Mouse (Mus musculus) embryonic fibroblast, embryonic 13.5 days (primary cell): Measurements from ENCODE around the gene Car11. TPM values are rescaled to one million over a fixed set of nuclear protein-coding genes. Genes with fewer than 3 reads are reported as not detected.

Experiments
- H3K27ac ChIP-seq: 2 replicates; pipeline ENCODE4 v1.5.1; 2012; ENCODE audit warnings: low read length, control low read depth, inconsistent platforms; ENCODE audit not compliant: insufficient read depth
- H3K4me1 ChIP-seq: 2 replicates; pipeline ENCODE4 v1.6.1; 2011; ENCODE audit warnings: low read length; ENCODE audit not compliant: control insufficient read depth, insufficient read depth
- H3K4me3 ChIP-seq: 2 replicates; pipeline ENCODE4 v1.5.1; 2011; ENCODE audit warnings: mild to moderate bottlenecking, control low read depth, low read length; ENCODE audit not compliant: insufficient read depth
- CTCF ChIP-seq: IDR thresholded peaks from 2 replicates; pipeline ENCODE4 v1.5.1; 2011; ENCODE audit warnings: mild to moderate bottlenecking, control low read depth, low read length, moderate library complexity, borderline replicate concordance; ENCODE audit not compliant: insufficient read depth
- POLR2A ChIP-seq: IDR thresholded peaks from 2 replicates; pipeline ENCODE4 v1.6.1; 2011; ENCODE audit warnings: low read depth, mild to moderate bottlenecking, control low read depth, low read length, moderate library complexity
- polyA plus RNA-seq: library from polyadenylated mRNA; stranded (reverse); fragments of >200 nt; gene quantifications from 2 replicates; pipeline ENCODE4 v1.2.4, GENCODE M21; 2011; ENCODE audit warnings: low read depth; ENCODE audit not compliant: missing spikeins, insufficient read length

Car11 gene
- polyA plus RNA-seq, 1 experiment, result 6.6 TPM

DNA sequence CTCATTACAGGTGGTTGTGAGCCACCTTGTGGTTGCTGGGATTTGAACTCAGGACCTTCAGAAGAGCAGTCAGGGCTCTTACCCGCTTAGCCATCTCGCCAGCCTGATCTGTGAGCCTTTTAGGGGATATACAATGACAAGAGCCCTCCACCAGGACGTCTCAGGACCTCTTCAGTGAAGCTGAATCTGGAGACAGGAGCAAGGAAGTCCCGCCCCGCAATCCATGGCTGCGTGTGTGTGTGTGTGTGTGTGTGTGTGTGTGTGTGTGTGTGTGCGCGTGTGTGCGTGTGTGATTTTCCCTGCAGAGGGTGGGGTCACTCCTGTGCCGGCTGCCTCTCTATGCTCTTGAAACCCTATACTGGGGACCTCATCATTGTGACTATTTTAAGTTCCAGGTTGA is 40.2 kb downstream of the Car11 start:
- no peak for TF ChIP-seq CTCF
- no peak for TF ChIP-seq POLR2A
- Histone ChIP-seq H3K27ac (no peak overlapping the region), H3K4me1 (no peaks in the 10 kb centered on the region), H3K4me3 (no peak overlapping the region)

DNA sequence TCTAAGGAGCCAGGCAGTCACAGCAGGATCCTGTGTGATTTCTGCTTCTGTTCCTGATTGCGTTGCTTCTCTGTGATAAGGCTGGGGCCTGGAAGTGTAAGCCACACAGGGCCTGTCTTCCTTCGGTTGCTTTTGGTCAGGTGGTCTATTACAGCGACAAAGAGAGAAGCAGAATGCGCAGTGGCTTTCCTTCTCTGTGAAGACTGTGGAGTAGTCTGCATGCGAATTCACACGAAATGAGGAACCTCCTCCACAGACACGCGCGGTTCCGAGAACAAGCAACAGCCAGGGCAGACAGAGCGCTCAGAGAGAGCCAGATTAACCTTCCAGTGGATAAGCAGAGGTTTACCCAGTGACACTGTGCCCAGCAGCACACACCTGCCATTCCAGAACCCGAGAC is 41.7 kb downstream of the Car11 start:
- Histone ChIP-seq H3K4me3 (no peak overlapping the region), H3K4me1 (no peaks in the 10 kb centered on the region), H3K27ac (no peak overlapping the region)
- TF ChIP-seq POLR2A (no peak), CTCF (no peak)

DNA sequence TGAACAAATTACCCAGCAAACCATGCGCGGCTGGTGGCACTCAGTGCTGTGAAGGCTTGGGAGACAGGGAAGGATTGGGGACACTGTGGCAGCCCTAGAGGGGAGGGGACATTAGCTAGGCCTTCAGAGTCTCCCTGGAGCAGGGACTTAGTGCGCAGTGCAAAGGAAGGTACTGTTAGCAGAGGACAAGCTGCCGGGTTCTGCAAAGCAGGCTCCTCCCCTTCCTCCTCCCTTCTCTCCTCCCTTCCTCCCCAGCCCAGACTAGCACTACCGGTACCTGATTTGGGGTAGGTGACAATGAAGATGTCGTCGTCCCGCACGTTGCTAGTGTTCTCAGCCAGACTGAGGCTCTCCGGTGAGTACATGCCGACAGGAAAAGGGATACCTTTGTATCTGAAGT is 42.1 kb downstream of the Car11 start:
- H3K4me3 ChIP-seq, result no peak overlapping the region
- no peaks in the 10 kb centered on the region for H3K4me1 ChIP-seq
- H3K27ac ChIP-seq, result no peak overlapping the region
- TF ChIP-seq CTCF (no peak), POLR2A (0 out of 2 replicates have a peak, but pooled peaks have one; percentile 25)

DNA sequence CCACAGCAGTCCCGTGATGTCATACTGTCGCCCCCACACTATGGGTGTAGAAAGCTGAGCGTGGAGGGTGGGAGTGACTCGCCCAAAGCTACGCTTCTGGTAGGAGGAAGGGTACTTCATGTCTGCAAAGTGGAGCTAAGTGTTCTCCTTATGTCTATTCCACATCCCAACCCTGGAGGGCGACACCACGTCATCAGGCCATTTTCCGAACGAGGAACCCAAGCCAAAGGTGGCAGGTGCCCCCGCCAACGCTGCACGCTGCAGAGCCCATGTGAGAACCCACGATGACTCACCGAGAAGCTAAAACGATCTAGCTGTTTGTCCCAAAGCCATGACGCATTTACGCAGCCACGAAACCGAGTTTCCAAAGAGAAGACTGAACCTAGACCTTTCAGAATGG is 42.7 kb downstream of the Car11 start:
- H3K4me1 ChIP-seq, result no peaks in the 10 kb centered on the region

DNA sequence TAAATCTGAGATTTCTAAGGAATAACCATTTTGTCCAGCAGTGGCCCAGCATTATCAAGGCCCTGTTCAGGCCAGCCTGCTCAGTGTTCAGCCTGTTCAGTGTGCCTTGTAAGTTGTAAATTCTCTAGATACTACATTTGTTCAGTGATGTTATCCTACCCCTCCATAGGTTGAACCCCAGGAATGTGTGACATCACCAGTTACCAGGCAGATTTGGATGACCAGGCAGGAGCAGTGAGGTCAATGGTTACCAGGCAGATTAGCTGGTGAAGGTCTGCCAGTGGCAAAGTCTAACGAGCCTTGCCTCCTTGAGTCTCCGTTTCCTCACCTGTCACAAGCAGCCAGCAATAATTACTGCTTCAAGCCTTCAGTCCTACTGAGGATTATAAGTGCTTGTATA is 44.7 kb downstream of the Car11 start:
- Histone ChIP-seq H3K4me3 (no peak overlapping the region), H3K27ac (no peak overlapping the region), H3K4me1 (peaks cover 13% of the 10 kb centered on the region)
- no peak for TF ChIP-seq CTCF

More for the DNA sequence above, 42.7 kb downstream of the Car11 start:
- TF ChIP-seq CTCF (peak; percentile 49; the same call in 1 of the 2 replicates), POLR2A (no peak)
- no peak overlapping the region for H3K4me3 ChIP-seq
- no peak overlapping the region for H3K27ac ChIP-seq

DNA sequence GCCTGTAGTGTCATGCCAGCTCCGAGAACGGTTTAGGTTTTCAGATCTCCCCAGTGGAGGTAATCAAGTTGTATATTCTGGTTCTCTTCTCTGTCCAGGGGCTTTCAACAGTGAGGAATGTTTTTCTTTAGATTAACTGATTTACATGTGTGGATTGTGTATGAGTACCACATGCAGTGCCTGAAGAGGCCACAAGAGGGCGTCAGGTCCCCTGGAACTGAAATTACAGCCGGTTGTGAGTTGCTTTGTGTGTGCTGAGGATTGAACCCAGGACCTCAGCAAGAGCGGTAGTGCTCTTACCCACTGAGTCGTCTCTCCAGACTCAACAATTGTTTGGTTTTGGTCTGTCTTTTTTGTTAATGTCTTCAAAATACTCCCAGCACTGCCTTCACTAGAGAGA is 46.9 kb downstream of the Car11 start:
- Histone ChIP-seq H3K4me3 (no peak overlapping the region), H3K4me1 (peaks cover 20% of the 10 kb centered on the region), H3K27ac (no peak overlapping the region)
- TF ChIP-seq CTCF, result peak; percentile 5; the same call in 1 of the 2 replicates
- TF ChIP-seq POLR2A, result no peak

DNA sequence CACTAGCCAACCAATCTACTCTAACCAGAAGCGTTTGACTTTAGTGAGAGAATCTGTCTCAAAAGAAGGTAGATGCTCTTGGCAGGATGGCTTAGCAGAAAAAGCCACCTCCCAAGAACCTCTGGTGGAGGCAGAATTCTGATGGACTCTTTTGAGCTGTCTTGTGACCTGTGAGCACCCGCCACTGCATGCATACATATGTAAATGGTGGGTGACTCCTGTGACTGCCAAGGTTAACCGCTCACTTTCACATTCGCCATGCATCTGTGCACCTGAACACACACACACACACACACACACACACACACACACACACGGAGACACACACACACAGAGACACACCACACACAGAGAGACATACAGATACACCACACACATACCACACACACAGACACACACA is 47.8 kb downstream of the Car11 start:
- no peak for TF ChIP-seq CTCF
- no peak for TF ChIP-seq POLR2A
- H3K4me1 ChIP-seq, result peaks cover 20% of the 10 kb centered on the region
- no peak overlapping the region for H3K4me3 ChIP-seq
- no peak overlapping the region for H3K27ac ChIP-seq

DNA sequence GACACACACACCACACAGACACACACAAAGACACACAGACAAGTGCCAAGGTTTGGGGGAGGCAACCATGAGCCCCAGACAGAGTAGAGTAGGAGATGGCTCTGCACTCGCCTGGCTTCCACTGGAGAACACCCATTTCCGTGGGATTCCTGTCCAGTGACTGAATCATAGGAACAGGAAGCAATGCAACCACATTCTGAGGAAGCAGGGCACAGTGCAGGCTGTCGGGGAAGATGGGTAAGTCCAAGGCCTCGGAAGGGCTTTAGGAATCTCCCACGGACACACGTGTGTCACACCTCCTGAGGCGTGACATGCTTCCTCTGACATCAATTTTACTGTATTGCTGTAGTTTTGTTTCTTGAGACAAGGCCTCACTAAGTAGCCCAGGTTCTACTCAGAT is 48.5 kb downstream of the Car11 start:
- no peak overlapping the region for H3K4me3 ChIP-seq
- TF ChIP-seq POLR2A (no peak), CTCF (no peak)

DNA sequence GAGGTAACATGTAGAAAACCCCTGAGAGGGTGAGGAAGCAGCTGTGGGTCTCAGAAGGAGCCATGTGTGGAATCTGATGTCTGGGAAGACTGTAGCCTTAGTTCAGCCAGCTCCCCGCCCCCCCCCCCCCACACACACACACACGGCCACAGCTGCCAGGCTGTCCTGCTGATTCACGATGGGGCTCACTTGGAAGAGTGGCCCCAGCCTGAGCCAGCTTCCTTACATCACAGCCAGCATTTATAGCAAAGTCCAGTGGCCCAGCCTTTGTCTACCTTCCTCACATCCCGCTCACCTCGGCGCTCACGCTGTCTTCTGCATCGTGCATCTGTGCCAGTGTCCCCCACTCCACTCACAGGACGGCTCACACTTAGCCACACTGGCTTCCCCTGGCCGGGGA is 49.8 kb downstream of the Car11 start:
- H3K27ac ChIP-seq, result peak overlapping the region; percentile 55; the same call in 1 of the 2 replicates
- no peak overlapping the region for H3K4me3 ChIP-seq
- TF ChIP-seq POLR2A, result no peak
- TF ChIP-seq CTCF, result no peak
- peaks cover 20% of the 10 kb centered on the region for H3K4me1 ChIP-seq

More for the DNA sequence above, 48.5 kb downstream of the Car11 start:
- no peak overlapping the region; the same call in 1 of the 2 replicates for H3K27ac ChIP-seq
- peaks cover 20% of the 10 kb centered on the region for H3K4me1 ChIP-seq

DNA sequence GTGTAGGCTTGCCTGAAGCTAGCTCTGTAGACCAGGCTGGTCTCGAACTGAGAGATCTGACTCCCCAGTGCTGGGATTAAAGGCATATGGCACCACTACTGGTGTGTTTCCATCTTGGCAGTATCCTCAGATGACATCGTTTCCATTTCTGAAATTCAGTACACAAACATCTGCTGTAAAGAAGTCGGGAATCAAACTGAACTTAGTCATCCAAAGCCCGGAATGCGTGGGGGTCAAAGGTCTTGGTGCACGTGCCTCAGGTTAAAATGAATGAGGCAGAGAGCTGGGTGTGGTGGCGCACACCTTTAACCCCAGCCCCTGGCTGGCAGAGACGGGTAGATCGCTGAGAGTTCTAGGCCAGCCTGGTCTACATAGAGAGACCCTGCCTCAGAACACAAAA is 50.5 kb downstream of the Car11 start:
- no peak overlapping the region for H3K27ac ChIP-seq
- H3K4me3 ChIP-seq, result no peak overlapping the region
- TF ChIP-seq POLR2A (no peak), CTCF (no peak)
- peaks cover 20% of the 10 kb centered on the region for H3K4me1 ChIP-seq

Other genes starting within 250 kb of the Car11 start
- 3,506 and 4,699 TPM in 2 replicates for gene Ftl1, start 240.0 kb upstream of the Car11 start, polyA plus RNA-seq
- 218 and 278 TPM in 2 replicates for gene Bax, start 232.9 kb upstream of the Car11 start, polyA plus RNA-seq
- not detected in 2 replicates for gene Tulp2, start 218.0 kb upstream of the Car11 start, polyA plus RNA-seq
- not detected in 2 replicates for gene Gm45808, start 213.0 kb upstream of the Car11 start, polyA plus RNA-seq
- gene Dhdh, start 211.0 kb upstream of the Car11 start, polyA plus RNA-seq, result 0.68 and 1.2 TPM in 2 replicates
- 409 and 447 TPM in 2 replicates for gene Nucb1, start 189.4 kb upstream of the Car11 start, polyA plus RNA-seq
- gene Ppp1r15a, start 173.6 kb upstream of the Car11 start, polyA plus RNA-seq, result 31.7 and 35.9 TPM in 2 replicates
- gene Plekha4, start 173.5 kb upstream of the Car11 start, polyA plus RNA-seq, result 9.1 and 11.4 TPM in 2 replicates
- not detected in 2 replicates for gene Hsd17b14, start 144.9 kb upstream of the Car11 start, polyA plus RNA-seq
- 25.7 and 30.6 TPM in 2 replicates for gene Bcat2, start 129.7 kb upstream of the Car11 start, polyA plus RNA-seq
- gene Fgf21, start 84.4 kb upstream of the Car11 start, polyA plus RNA-seq, result 1.4 and 5.2 TPM in 2 replicates
- not detected in 2 replicates for gene Fut1, start 82.6 kb upstream of the Car11 start, polyA plus RNA-seq
- not detected in 2 replicates for gene Izumo1, start 78.0 kb upstream of the Car11 start, polyA plus RNA-seq
- gene Rasip1, start 72.4 kb upstream of the Car11 start, polyA plus RNA-seq, result 0.15 and 0.37 TPM in 2 replicates
- gene Mamstr, start 59.9 kb upstream of the Car11 start, polyA plus RNA-seq, result 0.70 and 1.8 TPM in 2 replicates
- not detected in 2 replicates for gene Fut2, start 33.4 kb upstream of the Car11 start, polyA plus RNA-seq
- 0.58 TPM in 1 of 2 replicates, not detected in the other for gene Ntn5, start 15.8 kb upstream of the Car11 start, polyA plus RNA-seq
- 0.21 TPM in 1 of 2 replicates, not detected in the other for gene Sec1, start 5.4 kb upstream of the Car11 start, polyA plus RNA-seq
- 15.9 and 17.0 TPM in 2 replicates for gene Dbp, start 5.2 kb downstream of the Car11 start, polyA plus RNA-seq
- 1,118 and 1,143 TPM in 2 replicates for gene Rpl18, start 15.6 kb downstream of the Car11 start, polyA plus RNA-seq
- 19.0 and 19.1 TPM in 2 replicates for gene Sphk2, start 18.2 kb downstream of the Car11 start, polyA plus RNA-seq
- not detected in 2 replicates for gene Fam83e, start 21.4 kb downstream of the Car11 start, polyA plus RNA-seq
- gene Spaca4, start 26.0 kb downstream of the Car11 start, polyA plus RNA-seq, result not detected in 2 replicates
- gene Lmtk3, start 83.9 kb downstream of the Car11 start, polyA plus RNA-seq, result 5.5 and 8.7 TPM in 2 replicates
- gene Sult2b1, start 84.8 kb downstream of the Car11 start, polyA plus RNA-seq, result 0.44 TPM in 1 of 2 replicates, not detected in the other
- 63.7 and 69.6 TPM in 2 replicates for gene Cyth2, start 114.7 kb downstream of the Car11 start, polyA plus RNA-seq
- not detected in 2 replicates for gene Kcnj14, start 124.9 kb downstream of the Car11 start, polyA plus RNA-seq
- 13.5 and 17.6 TPM in 2 replicates for gene Grwd1, start 131.1 kb downstream of the Car11 start, polyA plus RNA-seq
- 283 and 303 TPM in 2 replicates for gene Kdelr1, start 172.9 kb downstream of the Car11 start, polyA plus RNA-seq
- 1.8 and 2.1 TPM in 2 replicates for gene Grin2d, start 178.5 kb downstream of the Car11 start, polyA plus RNA-seq
- gene Syngr4, start 196.9 kb downstream of the Car11 start, polyA plus RNA-seq, result not detected in 2 replicates
- gene Tmem143, start 197.1 kb downstream of the Car11 start, polyA plus RNA-seq, result 18.0 and 21.2 TPM in 2 replicates
- gene Emp3, start 221.6 kb downstream of the Car11 start, polyA plus RNA-seq, result 373 and 394 TPM in 2 replicates
- 0.73 and 1.1 TPM in 2 replicates for gene Ccdc114, start 224.2 kb downstream of the Car11 start, polyA plus RNA-seq